Mouse (Mus musculus) lung, embryonic 16.5 days (tissue): ENCODE data around the gene Adcy9. TPM values are rescaled to one million over a fixed set of nuclear protein-coding genes. Genes with fewer than 3 reads are reported as not detected.

Experiments used
- ATAC-seq: fragments of 200-750 bp; cut with Nextera tagmentation; 2 replicates; pipeline ENCODE4 v1.8.0; 2017; ENCODE audit warnings: low read depth, mild to moderate bottlenecking, moderate library complexity
- H3K27ac ChIP-seq: fragments of 300-500 bp; sonication (generic); 2 replicates; pipeline ENCODE4 v1.5.1; 2014; ENCODE audit warnings: mild to moderate bottlenecking, control low read depth, low read length
- H3K27me3 ChIP-seq: fragments of 300-500 bp; sonication (generic); 2 replicates; pipeline ENCODE4 v1.6.1; 2014; ENCODE audit warnings: low read depth, low read length, mixed read lengths; ENCODE audit not compliant: control insufficient read depth, insufficient read depth
- H3K36me3 ChIP-seq: fragments of 300-500 bp; sonication (generic); 2 replicates; pipeline ENCODE4 v1.6.1; 2014; ENCODE audit warnings: low read length; ENCODE audit not compliant: control insufficient read depth, insufficient read depth
- H3K4me1 ChIP-seq: fragments of 300-500 bp; sonication (generic); replicated peaks from 2 replicates; pipeline ENCODE4 v1.6.1; 2014; ENCODE audit warnings: low read length, mixed read lengths; ENCODE audit not compliant: control insufficient read depth, insufficient read depth
- H3K4me2 ChIP-seq: fragments of 300-500 bp; sonication (generic); 2 replicates; pipeline ENCODE4 v1.6.1; 2014; ENCODE audit warnings: low read depth, low read length, control low read depth
- H3K4me3 ChIP-seq: fragments of 300-500 bp; sonication (generic); 2 replicates; pipeline ENCODE4 v1.5.1; 2014; ENCODE audit warnings: mild to moderate bottlenecking, low read length, control low read depth
- H3K9ac ChIP-seq: fragments of 300-500 bp; sonication (generic); 2 replicates; pipeline ENCODE4 v1.6.1; 2014; ENCODE audit warnings: low read length, control low read depth
- H3K9me3 ChIP-seq: fragments of 300-500 bp; sonication (generic); 2 replicates; pipeline ENCODE4 v1.6.1; 2016; ENCODE audit warnings: low read length; ENCODE audit not compliant: control insufficient read depth
- WGBS: fragments of 180-500 bp; shearing (Covaris S2); extraction: QIAGEN DNeasy Blood & Tissue Kit; methylation state at CpG from one replicate; pipeline ENCODE4 v1.1.7; 2014; 5-methylcytosine and 5-hydroxymethylcytosine counted together
- polyA plus RNA-seq: library from polyadenylated mRNA; unstranded; fragments of >200 nt; fragmentation: Nextera tagmentation; extraction: Ambion mirVana; gene quantifications from 2 replicates; pipeline ENCODE4 v1.2.1, GENCODE M21; 2015

Adcy9 gene
- polyA plus RNA-seq, 1 experiment from 2014 or later, result 1.5 TPM

DNA sequence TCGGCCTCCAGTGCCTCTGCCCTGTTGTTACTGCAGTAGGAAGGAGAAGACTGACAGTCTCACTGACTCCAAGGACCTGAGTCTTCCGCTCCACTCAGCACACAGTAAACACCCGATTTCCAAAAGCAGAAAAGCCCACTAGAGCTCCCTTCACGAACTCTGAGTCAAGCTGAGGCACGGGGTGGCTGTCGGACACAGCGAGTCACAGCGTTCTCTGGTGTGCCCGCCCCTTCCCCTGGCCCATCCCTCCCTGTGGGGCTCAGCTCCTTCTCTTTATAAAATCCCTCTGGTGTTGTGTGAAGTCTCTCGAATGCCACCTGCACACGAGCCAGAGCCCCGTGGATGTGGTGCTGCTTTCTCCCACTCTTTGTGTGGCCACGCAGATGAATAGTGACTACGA, 7.0 kb downstream of the Adcy9 start:
- H3K27ac ChIP-seq, result no peak overlapping the region
- no peaks in the 10 kb centered on the region for H3K9me3 ChIP-seq
- 38% methylated on average over 14 of the region's 14 CpGs for WGBS
- no peaks in the 10 kb centered on the region; the same call in 1 of the 2 replicates for H3K27me3 ChIP-seq
- no peak; the same call in 1 of the 2 replicates for ATAC-seq
- H3K4me1 ChIP-seq, result peaks cover 32% of the 10 kb centered on the region
- no peak overlapping the region; the same call in 1 of the 2 replicates for H3K9ac ChIP-seq
- no peaks in the 10 kb centered on the region for H3K36me3 ChIP-seq
- H3K4me3 ChIP-seq, result no peak overlapping the region
- no peak overlapping the region for H3K4me2 ChIP-seq

DNA sequence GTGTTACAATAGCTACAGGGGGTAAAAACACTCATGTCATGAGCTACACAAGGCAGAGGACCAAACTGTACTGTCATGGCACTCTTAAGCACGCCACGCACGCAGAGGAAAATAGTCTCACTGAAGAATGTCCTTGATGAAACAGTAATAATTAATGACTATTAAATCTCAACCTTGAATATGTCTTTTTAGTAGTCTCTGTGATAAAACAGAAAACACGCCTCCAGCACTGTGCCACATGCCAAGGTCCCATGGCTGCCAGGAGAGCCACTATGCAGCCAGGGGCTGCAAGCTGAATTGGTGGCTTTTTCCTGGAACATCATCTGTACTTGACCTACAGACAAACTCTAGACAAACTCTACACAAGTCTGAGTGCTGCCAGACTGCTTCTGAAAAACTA, 8.0 kb downstream of the Adcy9 start:
- Histone ChIP-seq H3K27ac (no peak overlapping the region), H3K4me2 (no peak overlapping the region), H3K27me3 (no peaks in the 10 kb centered on the region), H3K9me3 (no peaks in the 10 kb centered on the region), H3K9ac (no peak overlapping the region), H3K4me3 (no peak overlapping the region), H3K36me3 (no peaks in the 10 kb centered on the region), H3K4me1 (peaks cover 28% of the 10 kb centered on the region)
- ATAC-seq, result no peak
- WGBS, result 82% methylated on average over 4 of the region's 4 CpGs

GRCm38 (mm10) chr16:4411296-4411695, 9.0 kb downstream of the Adcy9 start:
- ATAC-seq, result no peak
- H3K9me3 ChIP-seq, result no peaks in the 10 kb centered on the region
- no peak overlapping the region for H3K27ac ChIP-seq
- WGBS, result 65% methylated on average over 2 of the region's 2 CpGs
- H3K4me1 ChIP-seq, result peaks cover 30% of the 10 kb centered on the region
- no peaks in the 10 kb centered on the region for H3K36me3 ChIP-seq
- no peaks in the 10 kb centered on the region for H3K27me3 ChIP-seq
- H3K4me2 ChIP-seq, result no peak overlapping the region
- H3K9ac ChIP-seq, result no peak overlapping the region
- no peak overlapping the region for H3K4me3 ChIP-seq

DNA sequence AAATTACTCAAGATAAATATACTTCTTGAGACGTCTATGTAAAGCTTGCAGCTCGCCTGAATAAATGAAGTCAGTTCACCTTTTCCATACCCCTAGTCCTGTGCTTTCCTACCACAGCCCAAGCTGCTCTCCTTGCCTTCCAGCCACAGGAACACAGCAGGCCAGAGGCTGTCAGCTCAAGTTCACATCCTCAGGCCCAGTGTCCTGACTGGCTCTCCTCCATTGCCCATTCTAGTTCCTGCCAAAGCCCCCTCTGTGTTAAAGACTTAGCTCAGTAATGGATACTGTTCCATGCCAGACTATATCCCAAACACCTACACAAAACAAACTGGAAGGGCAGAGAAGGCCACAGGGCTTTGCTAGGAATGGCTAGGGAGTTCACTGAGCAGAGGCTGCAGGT, 12.8 kb downstream of the Adcy9 start:
- Histone ChIP-seq H3K4me1 (peaks cover 28% of the 10 kb centered on the region), H3K9me3 (no peaks in the 10 kb centered on the region), H3K4me2 (no peak overlapping the region), H3K4me3 (no peak overlapping the region), H3K27me3 (no peaks in the 10 kb centered on the region), H3K36me3 (no peaks in the 10 kb centered on the region), H3K27ac (no peak overlapping the region), H3K9ac (no peak overlapping the region)
- 33% methylated on average over 2 of the region's 2 CpGs for WGBS
- ATAC-seq, result no peak

DNA sequence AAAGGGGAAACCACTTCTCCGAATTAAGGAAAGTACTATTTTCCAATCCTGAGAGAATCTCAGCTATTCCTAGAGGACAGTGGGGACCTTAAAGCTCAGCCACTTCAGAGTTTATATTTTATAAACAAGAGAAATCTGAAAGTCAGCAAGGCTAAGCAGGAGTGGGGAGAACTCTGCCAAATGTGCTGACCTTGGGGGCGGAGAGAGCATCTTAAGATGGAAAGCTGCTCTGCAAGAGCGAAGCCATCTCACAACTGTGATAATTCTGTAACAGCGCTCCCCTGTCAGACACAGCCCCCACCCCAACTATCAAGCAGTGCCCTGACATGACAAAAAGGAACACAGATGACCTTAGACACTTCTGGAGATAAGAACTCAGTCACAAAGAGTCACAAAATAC, 13.6 kb downstream of the Adcy9 start:
- Histone ChIP-seq H3K4me3 (no peak overlapping the region), H3K4me2 (no peak overlapping the region), H3K27ac (no peak overlapping the region), H3K36me3 (no peaks in the 10 kb centered on the region), H3K9me3 (no peaks in the 10 kb centered on the region), H3K4me1 (peaks cover 28% of the 10 kb centered on the region), H3K27me3 (no peaks in the 10 kb centered on the region), H3K9ac (no peak overlapping the region)
- no peak for ATAC-seq
- WGBS, result 27% methylated on average over 4 of the region's 4 CpGs

DNA sequence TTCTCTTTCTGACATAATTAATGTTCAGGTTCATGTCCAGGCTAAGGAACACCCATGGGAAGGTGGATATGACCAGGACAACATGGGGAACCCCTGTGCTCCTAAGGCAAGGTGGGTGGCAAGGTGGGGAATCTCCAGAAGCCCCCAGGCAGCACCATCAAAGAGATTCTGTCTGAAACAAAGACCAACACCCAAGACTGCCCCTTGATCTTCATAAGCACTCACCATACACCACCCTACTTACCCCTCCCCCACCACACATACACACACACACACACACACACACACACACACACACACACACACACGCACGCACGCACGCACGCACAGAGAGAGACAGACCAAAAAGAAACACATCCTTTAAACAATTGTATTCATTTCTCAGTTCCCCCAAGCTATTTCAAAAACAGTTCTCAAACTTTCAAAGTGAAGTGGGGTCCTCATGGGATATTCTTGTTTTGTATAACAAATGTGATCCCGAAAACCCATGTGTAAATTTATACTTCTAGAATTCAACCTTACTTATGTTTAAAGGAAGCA, 14.2 kb downstream of the Adcy9 start:
- Histone ChIP-seq H3K4me1 (peaks cover 28% of the 10 kb centered on the region), H3K9me3 (no peaks in the 10 kb centered on the region), H3K4me2 (no peak overlapping the region), H3K9ac (no peak overlapping the region), H3K4me3 (no peak overlapping the region), H3K27ac (no peak overlapping the region), H3K36me3 (no peaks in the 10 kb centered on the region), H3K27me3 (no peaks in the 10 kb centered on the region)
- 79% methylated on average over 6 of the region's 6 CpGs for WGBS
- no peak for ATAC-seq

- 32% methylated on average over 8 of the region's 8 CpGs for WGBS
- Histone ChIP-seq H3K4me3 (no peak overlapping the region), H3K36me3 (no peaks in the 10 kb centered on the region), H3K9me3 (no peaks in the 10 kb centered on the region), H3K27me3 (no peaks in the 10 kb centered on the region), H3K4me2 (no peak overlapping the region; the same call in 1 of the 2 replicates), H3K9ac (0 out of 2 replicates have a peak overlapping the region, but pooled peaks have one; percentile 9), H3K27ac (peak overlapping the region; percentile 47), H3K4me1 (peaks cover 32% of the 10 kb centered on the region)
- 0 out of 2 replicates have a peak, but pooled peaks have one; percentile 36 for ATAC-seq
Observed at GRCm38 (mm10) chr16:4404933-4405761, 15.2 kb downstream of the Adcy9 start.

DNA sequence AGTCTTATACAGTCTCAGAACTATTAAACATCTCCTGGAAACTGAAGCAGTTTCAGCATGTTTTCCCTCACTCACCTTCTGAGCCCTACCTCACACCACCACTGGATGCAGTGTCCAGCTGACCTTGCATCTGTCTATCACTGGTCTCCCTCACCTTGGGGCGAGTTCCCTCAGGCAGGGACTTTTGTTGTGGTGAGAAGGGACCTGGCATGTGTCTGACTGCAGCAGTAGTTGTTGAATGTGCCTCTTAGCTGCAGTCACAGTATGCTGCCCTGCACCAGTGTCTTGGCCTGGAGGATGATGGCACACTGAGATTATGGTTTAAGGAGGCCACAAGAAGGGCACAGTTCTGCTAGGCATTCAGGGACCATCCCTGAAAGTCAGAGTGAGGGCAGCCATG, 19.2 kb downstream of the Adcy9 start:
- no peak for ATAC-seq
- WGBS, result 65% methylated on average over 1 of the region's 1 CpGs
- H3K4me1 ChIP-seq, result peaks cover 25% of the 10 kb centered on the region
- no peaks in the 10 kb centered on the region for H3K27me3 ChIP-seq
- no peaks in the 10 kb centered on the region for H3K36me3 ChIP-seq
- no peak overlapping the region for H3K4me3 ChIP-seq
- H3K4me2 ChIP-seq, result no peak overlapping the region
- H3K27ac ChIP-seq, result no peak overlapping the region
- H3K9ac ChIP-seq, result no peak overlapping the region
- no peaks in the 10 kb centered on the region for H3K9me3 ChIP-seq

DNA sequence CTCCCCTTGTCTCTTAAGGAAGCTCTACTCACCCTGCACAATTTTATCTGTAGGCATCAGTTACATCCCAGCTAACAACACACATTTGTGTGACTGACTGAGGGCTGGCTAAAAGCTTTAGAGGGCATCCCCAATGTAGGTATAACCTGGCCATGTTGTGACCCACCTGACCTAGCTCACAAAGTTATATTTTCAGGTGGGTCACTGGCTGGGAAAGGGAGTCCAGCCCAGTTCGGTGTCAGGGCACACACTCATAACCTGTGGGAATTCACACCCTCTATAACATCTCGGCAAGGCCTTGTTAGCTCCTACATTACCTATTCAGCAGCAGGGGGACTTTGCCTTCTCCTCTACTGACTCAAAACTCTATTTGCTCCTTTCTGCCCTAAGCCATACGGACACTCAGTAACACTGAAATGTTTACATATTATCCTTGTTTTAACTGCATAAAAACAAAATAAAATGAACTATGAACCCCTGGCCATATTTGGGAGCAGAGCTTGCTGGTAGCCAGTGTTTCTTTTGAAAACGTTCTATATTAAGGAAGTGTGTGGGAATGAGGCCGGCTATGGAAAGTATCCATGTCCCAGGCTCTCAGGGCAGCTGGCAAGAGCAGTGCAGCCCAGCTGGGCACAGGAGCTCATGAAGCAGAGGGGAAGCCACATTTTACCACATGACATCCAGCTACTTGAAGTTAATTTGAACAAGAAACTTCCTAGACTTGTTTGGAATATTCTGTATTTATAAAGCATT, 20.7 kb downstream of the Adcy9 start:
- Histone ChIP-seq H3K4me2 (no peak overlapping the region), H3K4me3 (no peak overlapping the region), H3K9ac (no peak overlapping the region), H3K36me3 (no peaks in the 10 kb centered on the region), H3K4me1 (peaks cover 12% of the 10 kb centered on the region), H3K9me3 (no peaks in the 10 kb centered on the region), H3K27me3 (no peaks in the 10 kb centered on the region), H3K27ac (peak overlapping the region; percentile 45)
- WGBS, result 50% methylated on average over 5 of the region's 5 CpGs
- peak; percentile 92 for ATAC-seq
